Mouse (Mus musculus): ENCODE measurements around the gene Rorc. TPM values are rescaled to one million over a fixed set of nuclear protein-coding genes. Genes with fewer than 3 reads are reported as not detected.

Gene Rorc
- polyA plus RNA-seq, 1 experiment from 2014 or later = 2.3 TPM

DNA sequence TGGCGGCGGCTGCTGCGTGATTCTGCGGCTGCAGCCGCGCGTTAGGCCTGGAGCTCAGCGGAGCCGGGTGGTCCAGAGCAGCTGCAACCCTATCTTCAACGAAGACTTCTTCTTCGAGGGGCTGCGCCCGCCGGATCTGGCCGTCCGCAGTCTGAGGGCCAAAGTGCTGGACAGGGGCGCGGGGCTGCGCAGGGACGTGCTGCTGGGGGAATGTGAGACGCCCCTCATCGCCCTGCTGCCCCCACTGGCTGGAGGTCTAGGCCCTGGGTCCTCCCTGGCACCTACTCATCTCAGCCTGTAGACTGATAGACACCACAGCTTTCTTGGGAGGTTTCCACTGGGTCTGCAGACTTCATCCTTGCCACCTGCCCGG, 8.5 kb upstream of the Rorc start:
- Histone ChIP-seq H3K4me1 (peaks cover 21% of the 10 kb centered on the region), H3K9me3 (no peaks in the 10 kb centered on the region), H3K36me3 (no peaks in the 10 kb centered on the region), H3K9ac (peak overlapping the region; percentile 79), H3K4me2 (peak overlapping the region; percentile 92), H3K27me3 (peaks cover 18% of the 10 kb centered on the region), H3K27ac (no peak overlapping the region), H3K4me3 (peak overlapping the region; percentile 60)
- ATAC-seq (ENCODE audit: insufficient number of reproducible peaks, low FRiP score, low TSS enrichment, low read depth) = no peak
- 5% methylated on average over 21 of the region's 23 CpGs for WGBS

GRCm38 (mm10) chr3:94366761-94367160, 5.8 kb upstream of the Rorc start:
- H3K9me3 ChIP-seq = no peaks in the 10 kb centered on the region
- no peak for ATAC-seq (ENCODE audit: insufficient number of reproducible peaks, low FRiP score, low TSS enrichment, low read depth)
- H3K4me3 ChIP-seq = no peak overlapping the region
- H3K4me2 ChIP-seq = no peak overlapping the region
- no peak overlapping the region for H3K27ac ChIP-seq
- 19% methylated on average over 3 of the region's 3 CpGs for WGBS
- peaks cover 18% of the 10 kb centered on the region for H3K27me3 ChIP-seq
- peaks cover 22% of the 10 kb centered on the region for H3K4me1 ChIP-seq
- H3K36me3 ChIP-seq = no peaks in the 10 kb centered on the region
- H3K9ac ChIP-seq = no peak overlapping the region

- no peaks in the 10 kb centered on the region for H3K36me3 ChIP-seq
- no peak overlapping the region for H3K4me3 ChIP-seq
- no peaks in the 10 kb centered on the region for H3K9me3 ChIP-seq
- H3K9ac ChIP-seq = no peak overlapping the region
- peaks cover 11% of the 10 kb centered on the region for H3K27me3 ChIP-seq
- H3K27ac ChIP-seq = no peak overlapping the region
- H3K4me1 ChIP-seq = peaks cover 27% of the 10 kb centered on the region
- H3K4me2 ChIP-seq = no peak overlapping the region
- ATAC-seq (ENCODE audit: insufficient number of reproducible peaks, low FRiP score, low TSS enrichment, low read depth) = no peak
- 84% methylated on average over 6 of the region's 6 CpGs for WGBS
Observed at GRCm38 (mm10) chr3:94367511-94367910, 5.1 kb upstream of the Rorc start.

DNA sequence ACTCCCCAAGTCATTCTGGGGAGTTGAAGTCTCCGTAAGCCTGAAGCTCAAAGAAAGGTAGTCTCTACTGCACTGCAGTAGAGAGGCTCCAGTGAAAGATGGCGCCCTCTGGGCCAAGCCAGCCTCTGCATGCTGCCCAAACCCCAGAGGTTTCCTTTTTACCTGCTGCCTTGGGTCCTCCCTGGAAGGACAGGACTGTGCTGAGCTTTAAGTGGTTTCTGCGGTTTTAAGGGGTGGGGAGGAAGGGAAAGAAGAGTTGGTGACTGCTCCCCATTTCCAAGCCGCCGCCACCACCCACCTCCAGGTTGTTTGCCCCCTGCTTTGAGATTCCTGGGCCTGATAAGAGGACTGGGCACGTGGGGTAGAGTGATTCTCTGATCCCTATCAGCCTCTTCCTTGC, 4.0 kb upstream of the Rorc start:
- H3K9ac ChIP-seq = no peak overlapping the region
- no peaks in the 10 kb centered on the region for H3K9me3 ChIP-seq
- H3K36me3 ChIP-seq = no peaks in the 10 kb centered on the region
- H3K4me2 ChIP-seq = no peak overlapping the region
- H3K4me3 ChIP-seq = no peak overlapping the region
- no peak for ATAC-seq (ENCODE audit: insufficient number of reproducible peaks, low FRiP score, low TSS enrichment, low read depth)
- 53% methylated on average over 6 of the region's 6 CpGs for WGBS
- H3K27me3 ChIP-seq = peaks cover 5% of the 10 kb centered on the region; the same call in 1 of the 2 replicates
- H3K4me1 ChIP-seq = peaks cover 29% of the 10 kb centered on the region
- no peak overlapping the region for H3K27ac ChIP-seq

- H3K4me1 ChIP-seq = peaks cover 27% of the 10 kb centered on the region
- H3K9ac ChIP-seq = no peak overlapping the region
- ATAC-seq (ENCODE audit: insufficient number of reproducible peaks, low FRiP score, low TSS enrichment, low read depth) = no peak
- 45% methylated on average over 2 of the region's 2 CpGs for WGBS
- no peak overlapping the region for H3K27ac ChIP-seq
- no peaks in the 10 kb centered on the region for H3K9me3 ChIP-seq
- H3K27me3 ChIP-seq = peaks cover 5% of the 10 kb centered on the region; the same call in 1 of the 2 replicates
- no peak overlapping the region for H3K4me3 ChIP-seq
- no peaks in the 10 kb centered on the region for H3K36me3 ChIP-seq
- H3K4me2 ChIP-seq = no peak overlapping the region
Observed at GRCm38 (mm10) chr3:94369709-94370108, 2.9 kb upstream of the Rorc start.

- no peak for ATAC-seq (ENCODE audit: insufficient number of reproducible peaks, low FRiP score, low TSS enrichment, low read depth)
- no peaks in the 10 kb centered on the region for H3K27me3 ChIP-seq
- no peaks in the 10 kb centered on the region for H3K9me3 ChIP-seq
- WGBS = 2% methylated on average over 11 of the region's 11 CpGs
- H3K36me3 ChIP-seq = no peaks in the 10 kb centered on the region
- H3K9ac ChIP-seq = no peak overlapping the region
- H3K27ac ChIP-seq = 0 out of 2 replicates have a peak overlapping the region, but pooled peaks have one; percentile 22
- H3K4me1 ChIP-seq = peaks cover 35% of the 10 kb centered on the region
- H3K4me3 ChIP-seq = peak overlapping the region; percentile 10; the same call in 1 of the 2 replicates
- H3K4me2 ChIP-seq = peak overlapping the region; percentile 33
Observed at GRCm38 (mm10) chr3:94371637-94372036, 957 bp upstream of the Rorc start.

DNA sequence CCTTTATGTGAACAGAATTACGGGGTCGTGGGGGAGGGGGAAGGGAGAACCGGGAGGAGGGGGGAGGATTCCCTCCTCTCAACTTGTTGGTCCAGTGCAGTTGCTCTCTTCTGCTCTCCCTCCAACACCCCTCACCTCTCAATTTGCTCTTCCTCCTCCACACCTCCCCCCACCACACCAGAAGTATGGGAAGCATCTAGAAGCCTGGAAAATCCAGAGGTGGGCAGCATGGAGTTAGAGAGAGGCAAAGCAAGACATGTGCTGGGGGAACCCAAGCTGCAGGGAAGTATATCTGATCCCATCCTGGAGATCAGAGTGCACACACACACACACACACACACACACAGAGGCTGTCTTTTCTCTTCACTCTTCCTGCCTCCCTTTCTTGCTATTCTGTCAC, 556 bp upstream of the Rorc start:
- no peaks in the 10 kb centered on the region for H3K36me3 ChIP-seq
- H3K27me3 ChIP-seq = no peaks in the 10 kb centered on the region
- WGBS = 3% methylated on average over 3 of the region's 3 CpGs
- H3K4me3 ChIP-seq = peak overlapping the region; percentile 10; the same call in 1 of the 2 replicates
- H3K4me2 ChIP-seq = 0 out of 2 replicates have a peak overlapping the region, but pooled peaks have one; percentile 33
- no peaks in the 10 kb centered on the region for H3K9me3 ChIP-seq
- no peak for ATAC-seq (ENCODE audit: insufficient number of reproducible peaks, low FRiP score, low TSS enrichment, low read depth)
- 0 out of 2 replicates have a peak overlapping the region, but pooled peaks have one; percentile 22 for H3K27ac ChIP-seq
- no peak overlapping the region for H3K9ac ChIP-seq
- peaks cover 38% of the 10 kb centered on the region for H3K4me1 ChIP-seq

DNA sequence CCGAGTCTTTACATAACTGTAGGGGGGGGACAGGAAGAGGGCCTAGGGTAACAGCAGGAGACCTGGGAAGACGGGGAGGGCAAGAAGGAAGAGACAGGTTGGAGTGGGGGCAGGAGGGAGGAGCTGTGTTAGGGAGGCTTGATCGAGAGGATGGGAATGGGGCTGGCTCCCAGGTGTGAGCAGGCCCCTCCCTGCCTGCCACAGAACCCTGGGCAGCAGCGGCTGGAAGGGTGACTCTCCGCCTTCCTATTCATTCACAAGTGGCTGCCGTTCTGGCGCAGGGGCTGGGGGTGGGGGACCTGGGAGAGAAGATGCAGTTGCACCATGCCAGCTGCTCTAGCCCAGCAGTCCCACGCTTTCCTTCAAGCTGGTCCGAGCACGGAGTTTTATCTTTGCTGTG, 496 bp downstream of the Rorc start:
- Histone ChIP-seq H3K9me3 (no peaks in the 10 kb centered on the region), H3K9ac (no peak overlapping the region), H3K36me3 (no peaks in the 10 kb centered on the region), H3K4me1 (peaks cover 42% of the 10 kb centered on the region), H3K4me3 (peak overlapping the region; percentile 24), H3K27ac (no peak overlapping the region), H3K4me2 (peak overlapping the region; percentile 44), H3K27me3 (no peaks in the 10 kb centered on the region)
- 7% methylated on average over 10 of the region's 10 CpGs for WGBS
- ATAC-seq (ENCODE audit: insufficient number of reproducible peaks, low FRiP score, low TSS enrichment, low read depth) = no peak

DNA sequence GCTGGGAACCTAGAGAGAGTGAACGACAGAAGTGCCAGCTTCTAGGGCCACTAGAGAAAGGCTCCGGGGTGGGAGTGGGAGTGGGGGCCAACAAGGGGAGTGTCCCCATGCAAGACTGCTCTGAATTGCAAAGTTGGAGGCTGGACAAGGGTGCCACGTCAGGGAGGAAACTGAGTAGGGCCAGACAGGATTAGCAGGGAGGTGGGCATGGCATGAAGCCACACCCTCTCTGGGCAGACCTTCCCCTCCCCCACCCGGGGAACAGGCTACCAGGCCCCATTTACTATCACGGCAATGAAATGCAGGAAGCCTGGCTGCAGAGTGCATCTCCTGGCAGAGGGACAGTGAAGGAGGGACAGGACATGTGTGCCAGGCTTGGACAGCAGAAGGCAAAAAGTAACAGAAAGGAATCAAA, 1.0 kb downstream of the Rorc start:
- Histone ChIP-seq H3K9ac (no peak overlapping the region), H3K9me3 (no peaks in the 10 kb centered on the region), H3K36me3 (no peaks in the 10 kb centered on the region), H3K27ac (no peak overlapping the region), H3K4me3 (peak overlapping the region; percentile 24), H3K4me1 (peaks cover 42% of the 10 kb centered on the region), H3K4me2 (peak overlapping the region; percentile 44), H3K27me3 (no peaks in the 10 kb centered on the region)
- no peak for ATAC-seq (ENCODE audit: insufficient number of reproducible peaks, low FRiP score, low TSS enrichment, low read depth)
- WGBS = 2% methylated on average over 5 of the region's 5 CpGs

DNA sequence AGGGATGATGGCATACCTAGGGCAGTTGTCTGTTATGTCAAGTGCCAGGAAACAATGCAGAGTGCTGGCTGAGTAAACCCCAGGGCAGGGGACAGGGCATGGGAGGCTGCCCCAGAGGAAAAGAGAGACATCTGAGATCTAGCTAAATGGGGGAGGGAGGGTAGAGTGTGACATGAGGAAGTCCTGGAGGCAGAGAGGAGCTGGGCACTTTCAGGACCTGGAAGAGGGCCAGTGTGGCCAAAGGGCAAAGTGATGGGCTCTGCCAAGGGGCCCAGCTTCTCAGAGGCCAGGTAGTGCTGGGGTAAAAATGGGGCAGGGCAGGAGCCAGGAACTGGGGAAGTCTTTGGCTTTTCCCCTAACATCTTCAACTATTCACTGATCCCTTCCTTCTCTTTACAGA, 2.0 kb downstream of the Rorc start:
- H3K36me3 ChIP-seq = no peaks in the 10 kb centered on the region
- no peak overlapping the region for H3K4me3 ChIP-seq
- peaks cover 42% of the 10 kb centered on the region for H3K4me1 ChIP-seq
- no peak overlapping the region for H3K27ac ChIP-seq
- no peak overlapping the region for H3K4me2 ChIP-seq
- H3K27me3 ChIP-seq = no peaks in the 10 kb centered on the region
- H3K9me3 ChIP-seq = no peaks in the 10 kb centered on the region
- H3K9ac ChIP-seq = no peak overlapping the region
- ATAC-seq (ENCODE audit: insufficient number of reproducible peaks, low FRiP score, low TSS enrichment, low read depth) = no peak

- no peaks in the 10 kb centered on the region for H3K27me3 ChIP-seq
- H3K36me3 ChIP-seq = no peaks in the 10 kb centered on the region
- H3K9ac ChIP-seq = no peak overlapping the region
- H3K4me3 ChIP-seq = no peak overlapping the region
- H3K9me3 ChIP-seq = no peaks in the 10 kb centered on the region
- no peak overlapping the region for H3K27ac ChIP-seq
- peaks cover 42% of the 10 kb centered on the region for H3K4me1 ChIP-seq
- ATAC-seq (ENCODE audit: insufficient number of reproducible peaks, low FRiP score, low TSS enrichment, low read depth) = no peak
- no peak overlapping the region for H3K4me2 ChIP-seq
- 72% methylated on average over 2 of the region's 2 CpGs for WGBS
Observed at GRCm38 (mm10) chr3:94375146-94375545, 2.6 kb downstream of the Rorc start.

GRCm38 (mm10) chr3:94375861-94376260, 3.3 kb downstream of the Rorc start:
- H3K36me3 ChIP-seq = no peaks in the 10 kb centered on the region
- H3K27ac ChIP-seq = no peak overlapping the region
- H3K4me1 ChIP-seq = peaks cover 42% of the 10 kb centered on the region
- H3K27me3 ChIP-seq = no peaks in the 10 kb centered on the region
- WGBS = 34% methylated on average over 5 of the region's 5 CpGs
- H3K9ac ChIP-seq = no peak overlapping the region
- H3K4me3 ChIP-seq = no peak overlapping the region
- H3K9me3 ChIP-seq = no peaks in the 10 kb centered on the region
- no peak overlapping the region for H3K4me2 ChIP-seq
- no peak for ATAC-seq (ENCODE audit: insufficient number of reproducible peaks, low FRiP score, low TSS enrichment, low read depth)

All from limb, embryonic 15.5 days (tissue).